Mouse (Mus musculus) olfactory bulb, adult 2 months (tissue): ENCODE measurements at regions not wholly inside any gene's neighbourhood (a gene's known extent, or its start where the extent isn't known, plus 50 kb on each side); places are given as distances from the start of the nearest gene placed in this dataset.

Source experiments
- H3K27ac ChIP-seq: fragments of 200-500 bp; 2 replicates; pipeline ENCODE4 v1.5.1; 2012; ENCODE audit warnings: low read depth, low read length; ENCODE audit not compliant: insufficient read depth
- H3K4me1 ChIP-seq: fragments of 200-500 bp; 2 replicates; pipeline ENCODE4 v1.6.1; 2012; ENCODE audit warnings: low read length; ENCODE audit not compliant: control insufficient read depth, insufficient read depth
- H3K4me3 ChIP-seq: fragments of 200-500 bp; 2 replicates; pipeline ENCODE4 v1.5.1; 2012; ENCODE audit warnings: mild to moderate bottlenecking, low read depth, low read length, moderate library complexity; ENCODE audit not compliant: insufficient read depth
- CTCF ChIP-seq: fragments of 200-500 bp; IDR thresholded peaks from 2 replicates; pipeline ENCODE4 v1.5.1; 2012; ENCODE audit warnings: low read depth, mild to moderate bottlenecking, low read length, moderate library complexity; ENCODE audit not compliant: insufficient read depth
- POLR2A ChIP-seq: fragments of 200-500 bp; IDR thresholded peaks from 2 replicates; pipeline ENCODE4 v1.6.1; 2012; ENCODE audit warnings: mild to moderate bottlenecking, low read depth, low read length, moderate library complexity; ENCODE audit not compliant: insufficient read depth
- WGBS: fragments of 180-500 bp; shearing (Covaris S2); methylation state at CpG from one replicate; pipeline ENCODE4 v1.1.7; 2018; 5-methylcytosine and 5-hydroxymethylcytosine counted together

DNA sequence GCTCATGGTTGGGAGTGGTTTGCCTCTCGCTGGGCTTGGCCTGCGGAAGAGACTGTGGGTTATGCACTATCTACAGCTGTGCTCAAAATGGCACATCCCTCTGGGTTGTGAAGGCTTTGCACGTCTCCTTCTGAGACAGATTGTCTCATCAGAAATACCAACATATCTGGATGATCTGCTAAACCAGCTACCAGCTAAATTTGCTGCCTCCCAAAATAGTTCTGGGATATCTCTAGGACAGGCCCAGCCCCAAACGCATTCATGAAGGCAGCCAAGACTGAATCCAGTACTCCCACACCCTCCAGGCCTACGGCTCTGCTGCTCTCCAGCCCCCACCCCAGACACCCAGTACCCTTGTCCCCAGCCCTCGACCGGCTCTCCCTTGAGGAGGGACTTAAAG lies 145.7 kb downstream of the Tle3 start:
- Histone ChIP-seq H3K27ac (no peak overlapping the region), H3K4me1 (no peaks in the 10 kb centered on the region), H3K4me3 (no peak overlapping the region)
- 84% methylated on average over 7 of the region's 7 CpGs for WGBS
- TF ChIP-seq POLR2A (no peak), CTCF (no peak)

DNA sequence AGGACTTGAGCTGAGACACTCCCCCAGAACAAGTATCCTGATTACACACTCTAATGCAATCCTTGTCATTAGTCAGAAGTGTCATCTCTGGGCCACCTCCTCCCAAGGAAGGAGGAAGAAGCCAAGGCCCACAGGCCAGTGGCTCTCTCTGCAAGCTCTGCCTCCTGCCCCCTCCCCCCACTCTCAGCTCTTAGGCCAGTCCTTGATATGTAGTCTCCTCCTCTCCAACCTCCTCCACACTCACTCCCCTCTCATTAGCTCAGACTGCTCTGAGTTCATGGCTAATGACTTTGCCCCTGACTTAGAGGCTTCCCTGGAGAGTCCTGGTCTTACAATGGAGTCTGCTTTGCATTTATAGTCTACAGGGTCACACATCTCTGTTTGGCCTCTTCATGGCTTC lies 139.3 kb downstream of the Tle3 start:
- Histone ChIP-seq H3K27ac (no peak overlapping the region), H3K4me3 (no peak overlapping the region), H3K4me1 (peaks cover 14% of the 10 kb centered on the region)
- no peak for TF ChIP-seq POLR2A
- no peak for TF ChIP-seq CTCF

DNA sequence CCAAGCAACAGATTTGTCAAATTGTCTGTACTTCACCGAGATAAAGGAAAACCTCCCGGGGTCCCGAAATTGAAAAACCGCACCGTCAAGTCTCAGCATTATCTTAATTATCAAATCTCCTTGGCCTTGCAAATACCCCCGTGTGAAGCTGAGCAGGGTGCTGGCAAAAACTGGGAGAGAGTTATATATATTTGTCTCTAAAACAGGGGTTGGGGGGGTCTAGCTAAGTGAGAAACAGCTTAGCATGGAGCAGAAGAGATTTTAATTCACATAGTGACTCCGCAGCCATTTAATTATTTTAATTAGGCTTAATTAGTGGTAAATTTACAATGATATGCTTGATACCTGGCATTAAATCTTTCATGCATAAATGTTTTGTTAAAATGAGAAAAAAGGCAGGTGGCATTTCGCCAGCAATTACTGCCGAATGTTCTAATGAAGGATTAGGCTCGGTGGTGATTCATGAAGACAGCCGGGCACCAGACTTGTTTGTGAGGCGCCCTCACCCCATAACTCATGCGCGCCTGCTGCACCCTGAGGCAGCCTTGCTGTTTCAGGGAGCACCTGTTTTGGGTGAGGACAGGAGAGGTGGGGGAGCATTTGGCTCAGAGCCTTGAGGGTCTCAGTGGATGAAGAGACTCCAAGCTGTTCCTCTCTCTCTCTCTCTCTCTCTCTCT lies 138.2 kb downstream of the Tle3 start:
- H3K4me3 ChIP-seq = no peak overlapping the region
- peaks cover 14% of the 10 kb centered on the region for H3K4me1 ChIP-seq
- TF ChIP-seq POLR2A = no peak
- TF ChIP-seq CTCF = no peak
- no peak overlapping the region for H3K27ac ChIP-seq
- WGBS = 33% methylated on average over 14 of the region's 14 CpGs

DNA sequence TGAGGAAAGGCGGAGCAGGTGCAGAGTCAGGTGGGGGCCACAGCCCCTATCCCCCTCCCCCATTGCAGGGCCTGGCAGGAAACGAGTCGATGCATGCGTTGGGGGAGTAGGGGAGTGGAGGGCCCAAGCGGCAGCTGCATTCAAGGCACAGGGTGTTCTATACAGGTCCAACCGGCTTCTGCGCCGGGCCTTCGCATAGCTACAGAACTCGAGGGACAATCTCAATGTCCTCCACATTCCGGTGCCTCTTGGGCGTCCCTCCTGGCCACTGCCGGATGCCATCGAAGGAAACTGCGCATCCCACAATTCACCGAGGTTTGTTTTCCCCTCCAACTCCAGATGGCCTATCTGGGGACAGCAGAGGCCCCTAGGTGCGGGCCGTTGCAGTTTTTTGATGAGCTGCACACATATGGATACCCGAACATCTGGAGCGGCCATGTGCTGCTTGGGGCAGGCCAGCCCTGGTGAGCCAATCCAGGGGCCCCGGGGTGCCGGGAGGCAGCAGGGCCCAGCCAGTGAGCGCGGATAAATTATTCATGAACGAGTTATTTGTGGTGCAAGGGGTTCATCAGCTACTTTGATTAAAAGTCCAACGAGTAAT lies 137.5 kb downstream of the Tle3 start:
- 42% methylated on average over 26 of the region's 26 CpGs for WGBS
- Histone ChIP-seq H3K4me3 (no peak overlapping the region), H3K4me1 (peaks cover 14% of the 10 kb centered on the region), H3K27ac (no peak overlapping the region)
- no peak for TF ChIP-seq CTCF
- no peak for TF ChIP-seq POLR2A

DNA sequence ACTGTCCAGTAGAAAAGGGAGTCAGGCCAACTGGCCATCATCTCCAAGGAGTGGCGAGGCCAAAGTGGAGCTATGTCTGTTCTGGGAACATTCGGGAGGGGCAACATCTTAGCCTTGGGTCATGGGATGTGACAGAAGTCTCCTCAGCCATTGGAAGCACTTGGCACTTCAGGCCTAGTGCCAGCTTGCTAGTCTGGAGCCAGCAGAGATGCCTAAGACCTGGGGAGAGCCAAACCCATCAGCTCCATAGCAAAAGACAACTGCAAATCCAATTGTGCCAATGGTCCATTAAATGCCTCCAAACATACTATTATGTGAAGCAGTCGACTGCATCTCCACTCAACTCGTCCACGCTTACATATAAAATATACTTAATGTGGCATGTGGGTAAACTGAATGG lies 136.9 kb downstream of the Tle3 start:
- Histone ChIP-seq H3K27ac (no peak overlapping the region), H3K4me1 (peaks cover 14% of the 10 kb centered on the region), H3K4me3 (no peak overlapping the region)
- WGBS = 75% methylated on average over 5 of the region's 5 CpGs
- TF ChIP-seq POLR2A = no peak
- TF ChIP-seq CTCF = no peak

DNA sequence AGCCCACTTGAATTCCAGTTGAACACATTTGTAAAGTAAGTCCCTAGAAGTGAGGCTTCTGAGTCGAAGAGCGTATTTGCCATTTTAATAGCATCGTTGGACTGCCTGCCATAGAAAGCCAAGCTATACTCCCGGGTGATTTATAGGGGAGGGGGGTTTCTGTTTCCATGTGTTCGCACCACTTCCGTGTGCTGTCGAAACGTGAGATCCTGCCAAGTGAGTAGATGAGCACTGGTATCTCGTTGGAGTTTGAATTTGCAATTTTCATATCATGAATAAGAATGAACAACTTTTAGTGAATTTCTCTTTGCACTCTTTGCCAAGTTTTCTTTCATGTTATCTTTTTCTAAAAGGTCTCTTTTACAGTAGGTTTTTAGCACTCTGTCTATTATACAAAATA lies 128.7 kb downstream of the Tle3 start:
- TF ChIP-seq CTCF (no peak), POLR2A (no peak)
- Histone ChIP-seq H3K4me3 (no peak overlapping the region), H3K4me1 (no peaks in the 10 kb centered on the region), H3K27ac (no peak overlapping the region)
- WGBS = 70% methylated on average over 9 of the region's 9 CpGs

DNA sequence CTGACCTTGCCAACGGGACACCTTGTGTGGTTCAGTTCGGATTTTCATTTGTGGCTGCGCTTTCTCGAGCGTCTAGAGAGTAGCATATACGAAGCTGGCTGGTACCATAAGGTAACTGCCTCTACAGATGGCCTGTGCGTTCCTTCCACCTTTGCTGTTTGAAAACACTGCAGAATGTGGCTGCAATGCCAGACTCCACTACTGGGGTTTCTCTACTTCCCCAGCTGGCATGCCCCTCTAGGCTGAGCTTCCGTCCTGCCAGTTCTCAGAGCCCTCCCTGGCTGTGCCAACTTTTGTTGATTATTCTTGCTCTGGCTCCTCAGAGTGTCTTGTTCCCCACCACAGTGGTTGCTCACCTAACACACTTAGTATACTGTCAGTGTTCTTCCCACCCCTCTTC lies 120.7 kb downstream of the Tle3 start:
- 88% methylated on average over 8 of the region's 8 CpGs for WGBS
- Histone ChIP-seq H3K4me3 (no peak overlapping the region), H3K27ac (no peak overlapping the region), H3K4me1 (peaks cover 16% of the 10 kb centered on the region)
- TF ChIP-seq CTCF (no peak), POLR2A (no peak)

DNA sequence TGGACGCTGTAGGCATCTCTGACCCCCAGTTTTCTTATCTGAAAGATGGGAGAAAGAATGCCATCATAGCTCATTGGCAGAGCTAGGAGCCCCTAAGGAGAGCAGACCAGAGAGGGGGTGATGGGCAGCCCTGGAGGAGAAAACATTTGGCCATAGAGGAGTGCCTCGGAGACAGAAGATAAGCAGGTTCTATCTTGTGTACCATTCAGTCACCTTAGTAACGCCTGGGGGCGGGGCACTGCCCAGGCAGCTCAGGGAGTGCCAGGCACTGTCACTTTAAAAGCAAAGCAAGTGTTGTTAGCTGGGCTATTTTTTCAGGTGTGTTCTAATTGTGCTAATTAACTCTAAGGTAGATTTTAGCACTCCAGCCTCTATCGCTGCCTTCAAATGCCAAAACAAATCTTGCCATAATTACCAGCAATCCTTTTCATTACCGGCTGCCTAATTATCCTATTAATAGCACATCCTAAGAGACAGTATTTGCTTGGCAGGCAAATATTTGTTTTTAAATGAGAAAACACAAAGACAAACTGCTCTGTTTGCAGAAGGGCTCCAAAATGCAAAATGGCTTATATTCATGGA lies 119.1 kb downstream of the Tle3 start:
- 35% methylated on average over 6 of the region's 6 CpGs for WGBS
- Histone ChIP-seq H3K4me1 (peaks cover 21% of the 10 kb centered on the region), H3K4me3 (no peak overlapping the region), H3K27ac (no peak overlapping the region)
- TF ChIP-seq CTCF = no peak
- no peak for TF ChIP-seq POLR2A

DNA sequence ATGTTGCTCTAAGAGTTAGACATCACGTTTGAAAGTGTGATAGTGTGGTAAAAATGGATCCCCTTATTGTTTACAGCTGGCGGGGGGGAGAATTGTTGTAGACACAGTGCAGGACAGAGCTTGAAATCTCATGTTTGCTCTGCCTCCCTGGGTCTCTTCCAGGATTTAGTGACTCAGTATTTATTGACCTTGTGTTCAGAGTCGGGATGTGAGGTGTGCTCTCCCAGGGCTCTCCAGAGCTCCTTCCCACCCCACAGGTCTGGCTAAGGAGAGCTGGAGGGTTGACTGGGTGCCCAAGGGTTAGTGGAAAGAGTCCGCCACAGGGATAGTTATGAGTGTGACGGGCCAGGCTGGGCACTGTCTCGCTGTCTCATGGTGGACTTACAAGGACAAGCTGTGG lies 117.8 kb downstream of the Tle3 start:
- TF ChIP-seq CTCF = no peak
- TF ChIP-seq POLR2A = no peak
- Histone ChIP-seq H3K27ac (no peak overlapping the region), H3K4me3 (no peak overlapping the region), H3K4me1 (peaks cover 21% of the 10 kb centered on the region)
- WGBS = 82% methylated on average over 6 of the region's 6 CpGs
